Mouse (Mus musculus): ENCODE data around the gene Sgcb. TPM values are rescaled to one million over a fixed set of nuclear protein-coding genes. Genes with fewer than 3 reads are reported as not detected.
"Not testable (repeated sequence)": the region's sequence is repeated elsewhere in the genome, so short reads cannot be mapped to it uniquely, and the experiment has no call there.

The Sgcb gene
- polyA plus RNA-seq, 1 experiment from 2014 or later: 11.0 TPM

DNA sequence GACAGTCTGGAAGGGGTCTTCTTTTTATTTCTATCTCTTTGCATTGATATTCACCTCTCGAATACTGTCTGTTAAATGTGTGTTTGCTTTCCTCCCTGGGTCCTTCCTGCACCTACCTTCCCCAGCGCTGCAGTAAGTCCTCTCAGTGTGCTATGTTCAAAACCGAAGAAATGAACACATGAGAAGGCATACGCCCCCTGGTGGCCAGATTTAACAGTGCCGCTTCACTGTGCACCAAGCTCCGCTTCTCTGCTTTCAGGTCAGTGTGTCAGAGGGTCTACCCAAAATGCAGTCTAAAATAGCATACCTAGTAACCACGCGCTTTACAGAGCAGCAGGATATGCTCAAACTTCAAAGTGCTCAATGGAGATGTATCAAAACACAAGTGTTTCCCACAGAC lies 14.4 kb downstream of the Sgcb start:
- DNase-seq (ENCODE audit: low spot score): peak; percentile 77

DNA sequence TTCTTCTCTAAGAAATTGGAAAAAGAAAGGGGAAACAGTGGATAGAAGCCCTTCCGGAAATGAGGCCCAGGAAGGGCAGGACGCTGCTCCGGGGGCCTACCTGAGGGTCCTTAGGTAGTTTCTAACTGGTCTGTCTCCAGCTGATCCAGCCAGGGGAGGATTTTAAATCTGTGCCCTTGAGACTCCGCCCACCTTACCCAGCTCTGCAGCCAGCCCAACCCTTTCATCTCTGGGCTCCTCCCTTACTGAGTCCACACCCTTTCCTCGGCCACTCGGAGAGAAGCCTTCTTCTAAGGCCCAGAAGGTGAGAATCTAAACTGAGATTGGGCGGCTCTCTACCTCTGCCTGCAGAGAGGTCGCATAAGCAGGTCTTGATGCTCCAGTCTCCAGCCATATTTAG lies 15.3 kb downstream of the Sgcb start, which contains the start of gene Lrrc66:
TSS of gene Lrrc66 (minus strand) at position 236 of the 400 bp plus-strand sequence.
- DNase-seq (ENCODE audit: low spot score): no peak

DNA sequence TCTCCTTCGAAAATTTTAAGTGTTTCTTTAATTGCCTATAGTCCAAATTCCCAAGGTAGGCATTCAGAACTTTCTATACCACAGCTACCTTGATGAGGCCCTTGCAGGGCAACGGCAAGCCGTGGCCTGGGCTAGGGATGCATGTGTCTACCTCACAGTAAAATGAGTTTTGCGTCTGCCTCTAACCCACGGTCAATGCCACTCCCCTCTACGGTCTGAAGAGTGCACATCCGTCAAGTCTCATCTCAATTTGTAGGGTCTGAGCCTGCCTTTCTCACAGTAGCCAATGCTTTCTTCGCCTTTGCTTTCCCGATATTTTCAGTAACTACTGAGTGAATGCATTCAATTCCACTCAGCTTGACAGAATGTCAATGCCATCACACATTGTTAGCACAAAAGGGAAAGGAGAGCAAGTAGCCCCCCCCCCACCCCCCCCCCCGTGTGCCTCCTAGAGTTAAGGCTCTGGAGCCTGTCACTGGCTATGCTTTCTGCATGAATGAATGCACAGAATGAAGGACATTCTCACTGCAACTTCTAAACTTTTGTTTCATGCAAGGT lies 16.5 kb downstream of the Sgcb start:
- DNase-seq (ENCODE audit: low spot score): no peak

DNA sequence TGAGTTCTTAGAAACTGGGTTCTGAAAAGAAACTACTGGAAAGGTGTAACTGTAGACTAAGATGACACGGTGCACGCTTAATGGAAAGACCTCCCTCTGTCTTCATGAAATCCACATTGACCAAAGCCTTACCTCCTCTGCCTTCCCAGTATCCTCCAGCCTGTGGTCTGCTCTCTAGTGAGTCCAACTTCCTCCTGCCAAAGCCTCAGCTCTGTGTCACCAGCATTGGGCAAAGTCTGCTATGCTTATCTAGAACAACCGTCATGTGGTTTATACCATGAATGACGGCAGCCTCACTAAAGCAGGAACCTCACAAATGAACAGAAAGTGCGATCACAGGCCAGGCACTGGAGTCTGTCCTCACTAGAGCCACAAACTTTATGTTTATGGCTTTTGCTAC lies 17.4 kb downstream of the Sgcb start:
- peak; percentile 58 for DNase-seq (ENCODE audit: low spot score)

DNA sequence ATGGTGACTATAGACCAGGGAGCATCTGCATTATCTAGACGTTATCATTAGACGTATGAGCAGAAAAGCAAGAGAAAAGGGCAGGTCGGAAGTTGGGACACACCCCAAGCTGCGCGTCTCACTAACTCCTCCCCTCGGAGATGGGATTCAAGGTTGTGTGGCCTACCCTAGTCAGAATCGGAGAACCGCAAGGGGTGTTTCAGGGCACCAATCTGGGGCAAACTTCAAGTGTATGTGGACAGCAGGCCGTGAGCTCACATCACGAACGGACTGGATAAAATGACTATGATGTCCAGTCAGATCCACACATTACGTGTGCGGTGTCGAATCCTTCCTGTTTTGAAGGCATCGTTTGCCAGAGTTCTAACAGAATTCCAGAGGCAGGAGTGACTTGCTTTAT lies 19.6 kb downstream of the Sgcb start:
- no peak for DNase-seq (ENCODE audit: low spot score)

DNA sequence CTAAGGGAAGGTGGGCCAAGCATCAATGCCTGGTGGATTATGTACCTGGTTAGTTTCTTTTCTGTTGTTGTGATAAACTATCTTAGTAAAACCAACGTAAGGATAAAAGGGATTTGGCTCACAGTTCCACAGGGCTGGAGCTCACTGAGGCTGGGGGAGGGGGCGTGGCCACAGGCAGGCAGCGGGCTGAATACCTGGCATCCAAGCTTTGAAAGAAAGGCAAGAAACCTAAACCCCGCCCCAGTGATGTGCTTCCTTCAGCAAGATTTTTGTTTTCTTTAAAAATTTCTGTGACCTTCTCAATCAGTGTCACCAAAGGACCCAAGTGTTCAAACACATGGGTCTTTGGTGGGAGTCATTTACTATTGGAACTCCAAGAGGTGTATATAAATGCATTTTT lies 20.0 kb downstream of the Sgcb start:
- no peak for DNase-seq (ENCODE audit: low spot score)

DNA sequence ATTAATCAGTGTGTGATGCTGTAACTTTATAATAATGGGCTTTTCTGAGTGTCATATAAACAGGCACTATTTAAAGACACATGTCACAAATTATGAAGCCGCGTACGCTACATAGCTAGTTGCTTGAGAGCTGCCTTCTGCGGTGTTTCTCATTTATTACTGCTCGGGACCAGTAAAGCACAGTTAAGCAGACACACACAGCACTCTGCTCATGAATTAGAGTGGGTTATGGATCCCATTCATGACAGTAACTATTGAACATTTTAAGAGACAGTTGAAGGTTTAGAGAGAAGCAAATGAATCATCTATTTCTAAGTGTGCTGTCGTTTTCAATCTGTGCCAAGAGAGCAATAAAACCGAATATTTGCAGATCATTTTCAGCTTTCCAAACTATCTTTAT lies 20.7 kb downstream of the Sgcb start:
- DNase-seq (ENCODE audit: low spot score): no peak

DNA sequence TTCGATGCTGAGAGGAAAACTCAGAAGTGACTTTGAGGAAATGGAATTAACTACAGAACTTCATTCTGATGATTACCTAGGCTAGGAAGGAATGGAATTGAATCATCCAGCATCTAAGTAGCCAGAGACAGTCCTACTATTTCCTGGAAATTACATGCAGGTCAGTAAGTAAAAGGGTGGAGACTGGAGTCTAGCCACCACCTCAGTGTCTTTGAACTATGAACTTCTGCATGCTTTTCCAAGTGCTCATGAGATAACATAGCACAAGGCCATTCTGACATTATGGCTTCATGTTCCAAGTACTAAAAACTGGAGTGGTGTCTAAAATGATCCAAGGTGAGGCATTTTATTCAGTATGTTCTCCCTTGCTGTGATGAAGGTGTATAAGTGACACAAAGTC lies 22.1 kb downstream of the Sgcb start:
- no peak for DNase-seq (ENCODE audit: low spot score)

DNA sequence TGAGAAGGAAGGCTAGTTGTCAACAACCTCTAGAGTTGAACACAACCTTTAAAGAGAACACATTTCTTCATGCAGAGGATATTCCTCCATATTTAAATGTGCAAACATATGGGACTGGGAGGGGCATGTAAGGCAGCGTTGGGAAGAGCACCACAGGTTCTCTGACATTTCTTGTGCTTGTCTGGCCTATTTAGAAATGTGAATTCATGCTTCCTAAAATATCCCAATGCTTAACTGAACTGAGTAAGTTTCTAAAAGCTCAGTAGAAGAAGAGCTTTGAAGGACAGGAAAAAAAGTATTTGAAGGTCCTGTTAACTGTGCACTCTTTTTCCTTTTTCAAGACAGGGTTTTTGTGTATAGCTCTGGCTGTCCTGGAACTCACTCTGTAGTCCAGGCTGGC lies 28.6 kb downstream of the Sgcb start:
- DNase-seq (ENCODE audit: low spot score): no peak

DNA sequence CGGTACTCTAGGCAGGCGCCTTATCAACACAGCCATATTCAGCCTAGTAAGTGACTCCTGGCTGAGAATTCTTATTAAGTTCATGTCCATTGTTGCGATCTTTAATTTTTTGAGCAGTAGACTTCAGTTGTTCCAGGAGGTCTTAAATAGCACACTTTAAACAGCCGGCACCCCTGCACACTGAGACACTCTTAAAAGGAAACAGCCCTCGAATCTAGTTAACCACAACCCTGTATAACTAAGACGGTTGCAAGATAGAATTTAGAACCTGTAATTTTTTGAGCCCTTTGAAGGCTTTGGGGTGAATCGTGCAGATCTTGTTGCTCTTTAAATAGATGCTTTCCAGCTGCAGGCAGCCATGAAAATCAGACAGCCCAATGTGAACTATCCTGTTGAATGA lies 32.4 kb downstream of the Sgcb start:
- DNase-seq (ENCODE audit: low spot score): peak; percentile 62

DNA sequence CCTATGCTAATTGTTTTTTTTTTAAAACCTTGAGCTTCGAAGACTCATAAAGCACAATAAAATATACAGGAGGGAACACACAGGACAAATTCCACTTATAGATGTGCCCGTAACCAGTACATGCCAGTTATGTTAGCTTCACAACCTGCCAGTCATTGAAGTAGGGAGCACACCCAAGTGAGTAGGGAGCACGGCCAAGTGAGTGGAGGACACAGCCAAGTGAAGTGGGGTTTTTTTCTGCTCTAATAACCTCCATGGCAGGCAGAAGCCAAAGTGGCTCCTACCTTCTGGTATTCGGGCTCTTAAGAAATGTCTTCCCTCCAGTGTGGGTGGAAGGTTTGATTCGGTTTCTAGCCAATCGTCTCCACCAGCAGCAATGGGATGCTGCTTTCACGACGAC lies 34.3 kb downstream of the Sgcb start:
- no peak for DNase-seq (ENCODE audit: low spot score)

DNA sequence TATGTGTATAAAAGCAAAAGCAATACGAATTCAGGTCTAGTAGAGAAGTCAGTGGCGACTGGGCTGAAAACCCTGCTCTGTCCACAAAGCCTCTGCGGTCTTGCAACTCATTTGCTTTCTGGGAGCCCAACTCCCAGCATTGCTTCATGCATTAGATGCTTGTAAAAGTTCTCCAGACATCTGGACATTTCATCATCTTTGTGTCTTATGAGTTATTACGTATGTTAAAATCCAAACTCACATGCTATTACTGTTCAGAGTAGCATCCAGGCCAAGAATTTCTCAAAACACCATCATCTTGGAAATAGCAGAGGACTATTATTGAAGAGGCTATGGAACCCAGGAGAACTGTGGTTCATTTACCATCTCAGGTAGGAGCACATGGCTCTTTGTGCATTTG lies 36.5 kb downstream of the Sgcb start:
- no peak for DNase-seq (ENCODE audit: low spot score)

DNA sequence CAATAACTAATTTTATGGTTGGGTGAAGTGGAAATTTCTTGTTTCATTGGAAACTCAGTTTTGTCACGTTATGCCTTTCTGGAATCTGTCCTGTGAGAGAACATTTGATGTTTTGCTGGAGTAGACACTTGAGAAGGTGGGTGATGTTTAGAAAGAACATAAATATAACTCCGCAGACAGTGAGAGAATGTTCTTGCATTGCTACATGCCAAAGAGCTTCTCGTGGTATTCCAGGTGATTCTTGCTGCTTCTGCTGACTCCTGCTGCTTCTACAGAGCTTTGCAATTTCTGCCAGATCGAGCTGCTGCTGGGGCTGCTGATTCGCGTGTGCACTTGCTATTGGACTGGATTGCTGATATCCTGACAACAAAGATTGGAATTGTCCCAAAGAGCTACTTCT lies 42.6 kb downstream of the Sgcb start:
- DNase-seq (ENCODE audit: low spot score): no peak

DNA sequence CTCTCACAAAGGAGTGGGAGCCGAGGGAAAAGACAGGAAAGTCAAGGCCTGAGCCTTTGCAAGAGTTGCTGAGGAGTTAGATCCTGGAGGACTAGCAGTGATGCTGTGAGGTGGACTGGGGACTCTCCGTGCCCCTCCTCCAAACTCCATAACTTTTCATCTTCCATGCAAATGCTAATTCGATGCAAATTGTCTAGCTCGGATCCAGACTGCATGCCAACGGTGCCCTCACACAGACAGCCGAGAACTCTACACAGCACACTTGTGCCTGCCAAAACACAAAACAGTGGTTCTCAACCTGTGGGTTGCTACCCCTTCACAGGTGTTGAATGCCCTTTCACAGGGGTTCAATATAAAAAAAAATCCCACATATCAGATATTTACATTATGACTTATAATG lies 43.0 kb downstream of the Sgcb start:
- no peak for DNase-seq (ENCODE audit: low spot score)

DNA sequence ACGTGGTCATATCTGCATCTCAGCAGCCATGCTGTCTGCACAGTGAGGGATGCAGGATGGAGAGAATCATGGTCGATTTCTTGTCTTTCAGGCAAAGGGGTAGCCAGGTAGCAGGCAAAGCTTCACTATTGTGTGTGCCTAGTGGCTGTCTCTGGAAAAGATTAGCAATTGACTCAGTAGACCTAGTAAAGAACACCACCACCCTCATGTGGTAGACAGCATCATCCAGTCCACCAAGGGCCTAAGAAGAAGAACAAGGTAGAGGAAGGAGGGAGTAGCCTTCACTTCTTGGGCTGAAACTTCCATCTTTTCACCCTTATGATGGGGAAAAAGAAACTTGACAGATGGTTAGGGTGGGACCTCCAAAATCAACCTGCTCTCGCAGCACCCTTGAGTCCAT lies 44.7 kb downstream of the Sgcb start:
- no peak for DNase-seq (ENCODE audit: low spot score)

DNA sequence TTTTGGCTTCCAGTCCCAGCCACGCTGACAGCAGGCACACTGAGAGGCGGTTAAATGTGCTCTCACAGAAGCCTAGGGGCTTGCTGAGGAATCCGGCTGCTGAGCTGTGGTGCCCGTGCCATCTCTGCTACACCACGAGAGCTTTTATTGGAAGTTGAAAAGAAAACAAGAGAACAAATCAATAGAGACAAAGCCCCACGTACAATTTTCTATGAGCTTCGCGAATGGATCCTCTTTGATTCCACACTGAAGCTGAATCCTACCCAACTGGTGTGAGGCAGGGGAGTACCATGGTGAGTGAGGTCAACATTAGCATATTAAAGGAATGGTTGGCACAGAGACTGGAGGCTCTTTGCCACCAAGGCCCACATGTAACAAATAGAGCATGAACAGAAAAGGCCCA lies 46.2 kb downstream of the Sgcb start:
- no peak for DNase-seq (ENCODE audit: low spot score)

DNA sequence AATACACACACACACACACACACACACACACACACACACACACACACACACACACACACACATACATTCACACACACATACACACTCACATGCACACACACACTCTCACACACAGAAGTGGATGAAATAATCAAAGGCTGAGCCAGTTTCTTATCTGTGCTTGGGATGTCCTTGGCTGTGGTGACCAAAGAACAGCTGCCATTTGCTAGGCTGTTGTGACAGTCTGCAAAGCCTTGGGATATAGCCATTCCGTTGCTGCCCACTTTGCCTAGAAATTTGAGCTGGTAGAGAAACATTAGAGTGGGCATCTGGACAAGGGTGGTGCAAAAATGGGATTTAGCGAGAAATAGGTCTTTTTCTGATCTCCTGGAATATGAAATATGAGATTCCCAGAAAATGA lies 47.6 kb downstream of the Sgcb start:
- DNase-seq (ENCODE audit: low spot score): no peak

DNA sequence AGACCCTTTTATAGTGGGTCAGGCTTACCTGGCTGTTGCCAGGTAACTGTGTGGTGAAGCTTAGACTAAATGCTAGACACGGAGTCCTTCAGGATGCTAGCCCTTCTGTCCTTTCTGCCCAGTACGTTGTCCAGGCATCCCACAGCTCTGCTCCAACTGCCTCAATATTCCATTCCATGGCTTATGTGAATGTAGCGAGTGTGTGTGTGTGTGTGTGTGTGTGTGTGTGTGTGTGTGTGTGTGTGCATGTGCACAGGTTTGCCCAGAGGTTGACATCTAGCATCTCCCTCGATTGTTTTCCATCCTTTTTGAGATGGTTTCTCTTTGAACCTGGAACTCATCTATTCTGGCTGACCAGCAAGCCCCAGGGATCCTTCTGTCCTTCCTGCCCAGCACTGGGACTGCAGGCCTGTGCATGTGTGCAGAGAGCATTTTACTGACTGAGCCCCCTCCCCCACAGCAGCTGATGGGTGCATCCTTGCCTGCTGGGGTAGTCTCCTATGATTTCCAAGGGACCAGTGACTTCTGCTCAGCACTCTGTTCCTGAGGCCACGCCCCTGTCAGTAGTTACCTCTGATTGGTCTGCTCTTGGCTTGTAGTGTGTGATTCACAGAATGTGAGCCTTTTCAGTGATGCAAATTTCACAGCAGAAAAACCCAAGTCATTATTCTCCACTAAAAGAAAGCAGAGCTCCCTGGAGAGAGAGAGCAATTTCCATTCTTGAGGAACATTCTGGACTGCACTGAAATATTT lies 48.5 kb downstream of the Sgcb start:
- DNase-seq (ENCODE audit: low spot score): no peak

DNA sequence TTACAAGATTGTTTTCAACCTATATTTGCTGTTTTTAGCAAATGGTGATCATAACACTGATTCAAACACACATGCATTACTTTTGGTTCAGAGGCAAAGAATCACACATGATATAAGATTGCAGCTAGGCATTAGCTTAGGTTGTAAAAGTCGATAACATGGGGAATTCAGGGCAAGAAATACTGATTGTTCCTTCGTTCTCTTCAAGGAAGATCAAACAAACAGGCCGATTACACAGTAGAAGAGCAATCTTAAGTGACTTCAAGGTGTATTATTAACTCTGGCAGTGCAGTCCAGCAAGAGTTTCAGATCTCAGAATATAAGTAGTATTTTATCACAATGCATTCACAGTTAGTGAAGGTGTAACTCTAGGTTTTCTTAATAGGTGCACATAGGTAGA lies 60.5 kb downstream of the Sgcb start:
- DNase-seq (ENCODE audit: low spot score): no peak

DNA sequence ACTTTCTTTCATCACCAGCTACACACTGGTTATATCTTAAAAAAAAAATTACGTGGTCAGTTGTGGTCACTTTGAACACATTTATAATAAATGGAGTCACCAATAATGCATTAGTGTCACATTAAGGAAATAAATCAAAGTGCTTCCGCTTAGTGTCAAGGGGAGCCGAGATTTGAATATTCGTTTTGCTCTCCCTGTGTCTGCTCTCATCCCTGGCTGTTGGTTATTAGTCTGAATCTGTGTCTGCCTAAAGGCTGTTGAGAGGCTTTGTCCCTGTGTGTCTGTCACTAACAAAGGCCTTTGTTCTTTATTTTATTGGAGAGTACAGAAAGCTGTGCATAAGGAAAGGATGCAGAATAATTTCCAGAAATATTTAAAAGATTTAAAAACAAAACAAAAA lies 61.0 kb downstream of the Sgcb start:
- DNase-seq (ENCODE audit: low spot score): no peak

DNA sequence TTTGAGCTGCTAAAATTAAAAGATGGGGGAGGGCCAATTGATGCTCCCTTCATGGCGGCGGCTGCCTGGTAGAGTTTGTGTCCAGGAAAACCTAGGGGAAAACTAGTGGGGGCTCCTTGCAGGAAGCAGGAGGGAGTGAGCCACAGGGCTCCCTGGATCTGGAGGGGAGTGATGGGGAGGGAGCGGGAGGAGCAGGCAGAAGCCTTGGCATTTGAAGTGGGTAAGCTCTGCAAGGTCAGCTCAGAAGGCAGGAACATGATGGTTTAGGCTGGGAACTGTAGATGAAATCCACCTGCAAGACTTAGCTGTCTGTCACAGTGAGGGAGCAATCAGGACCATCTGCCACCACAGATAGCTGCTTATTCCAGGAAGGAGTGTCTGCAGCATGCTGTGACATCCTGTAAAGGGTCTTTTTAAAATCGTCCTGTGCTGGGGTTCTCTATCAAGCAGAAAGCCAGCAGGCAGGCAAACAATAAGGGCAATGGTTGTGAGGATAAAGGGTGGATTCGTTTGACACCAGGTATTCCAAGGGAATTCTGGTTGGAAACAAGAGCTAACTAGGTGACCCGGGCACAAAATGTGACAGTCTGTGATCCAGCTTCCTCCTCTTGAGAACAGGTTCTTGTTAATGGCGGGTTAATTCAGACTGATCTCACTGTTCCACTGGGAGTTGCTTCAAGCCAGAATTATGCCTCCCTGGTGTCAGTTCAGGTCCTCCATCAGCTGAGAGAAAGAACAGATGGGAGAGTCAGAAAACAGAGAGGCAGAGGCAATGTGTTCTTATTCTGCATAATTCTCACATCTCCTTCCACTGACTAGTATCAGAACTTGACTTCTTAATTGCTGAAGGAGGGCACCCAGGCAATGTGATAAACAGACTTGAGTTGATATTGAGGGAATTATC lies 62.1 kb downstream of the Sgcb start:
- DNase-seq (ENCODE audit: low spot score): no peak

DNA sequence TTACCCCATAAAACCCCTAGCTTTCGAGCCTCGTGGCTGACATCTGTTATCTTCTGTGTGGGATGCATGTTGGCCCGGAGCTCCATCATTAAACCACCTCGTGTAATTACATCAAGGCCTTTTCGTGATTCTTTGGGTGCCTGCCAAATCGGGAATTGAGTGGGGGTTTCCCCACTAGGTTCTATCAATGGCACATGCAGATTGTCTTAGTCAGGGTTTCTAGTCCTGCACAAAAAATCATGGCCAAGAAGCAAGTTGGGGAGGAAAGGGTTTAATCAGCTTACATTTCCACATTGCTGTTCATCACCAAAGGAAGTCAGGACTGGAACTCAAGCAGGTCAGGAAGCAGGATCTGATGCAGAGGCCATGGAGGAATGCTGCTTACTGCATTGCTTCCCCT lies 63.6 kb downstream of the Sgcb start:
- DNase-seq (ENCODE audit: low spot score): not testable (repeated sequence)
